In the genomic region with DNA sequence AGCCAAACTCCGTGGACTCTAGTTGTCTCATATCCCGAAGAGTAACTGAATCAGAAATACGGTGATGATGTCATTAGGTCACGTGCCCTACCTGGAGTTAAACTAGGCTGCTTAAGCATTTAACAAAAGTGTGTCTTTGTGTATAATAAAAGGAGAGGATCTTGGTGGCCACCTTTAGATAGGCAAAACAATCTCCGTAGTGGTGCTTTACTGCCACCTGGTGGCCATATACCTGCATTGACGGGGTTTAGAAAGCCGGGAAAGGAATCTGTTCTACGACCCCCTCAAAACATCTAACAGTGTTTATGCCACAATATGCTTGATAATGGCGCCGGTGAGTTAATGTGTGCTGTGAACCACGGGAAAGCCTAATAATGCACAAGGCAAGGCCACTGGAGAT, we compare ENCODE assay signal across 10 mouse cellular contexts.
DNase-seq lines count a peak whose midpoint lies in the region; TF ChIP-seq lines count a peak whose summit lies in the region.
"Had no signal": no experiment of that assay in that cellular context is flagged by ENCODE, and none has a peak within 500 bp of the region (broad histone marks: within the 10 kb centered on the region; RNA-seq: fewer than 3 reads in every experiment).

No protein-coding gene starts in this region.

- no peaks in the 10 kb centered on the region for H3K36me3 ChIP-seq in kidney, adult 2 months (ENCODE audit: control insufficient read depth, insufficient read depth, low read length)
- H3K36me3 ChIP-seq in MEL (ENCODE audit: control insufficient read depth in 1 of 2, insufficient read depth in 2 of 2, low read length in 2 of 2), result no peaks in the 10 kb centered on the region
- H3K36me3 ChIP-seq: embryonic facial prominence, embryonic 13.5 days; lung, embryonic 15.5 days had no signal

- no peak overlapping the region for H3K4me3 ChIP-seq in kidney, adult 2 months (ENCODE audit: insufficient read depth, low read depth, low read length)
- no peak overlapping the region for H3K4me3 ChIP-seq in MEL (ENCODE audit: control insufficient read depth in 1 of 2, insufficient read depth in 1 of 2, low read depth in 2 of 2, low read length in 2 of 2)
- H3K4me3 ChIP-seq: embryonic facial prominence, embryonic 13.5 days; lung, embryonic 15.5 days had no signal

- TF ChIP-seq EP300 in MEL (IDR thresholded peaks at IDR 0.05; ENCODE audit: low read depth in 1 of 2, low read length in 2 of 2), result no peak

- H3K4me1 ChIP-seq in kidney, adult 2 months (ENCODE audit: control insufficient read depth, insufficient read depth, low read length), result no peaks in the 10 kb centered on the region
- no peaks in the 10 kb centered on the region for H3K4me1 ChIP-seq in MEL (ENCODE audit: control insufficient read depth in 1 of 2, insufficient read depth in 2 of 2, low read length in 2 of 2)
- H3K4me1 ChIP-seq: lung, embryonic 15.5 days had no signal

- WGBS in kidney, adult 2 months, result 11% methylated on average over 11 of the region's 11 CpGs

- no peaks in the 10 kb centered on the region for H3K79me2 ChIP-seq in MEL (ENCODE audit: control insufficient read depth, insufficient read depth, low read length, poor library complexity)

- H3K9ac ChIP-seq in MEL (ENCODE audit: control insufficient read depth, low read depth, low read length, poor library complexity, severe bottlenecking), result no peak overlapping the region
- H3K9ac ChIP-seq: embryonic facial prominence, embryonic 13.5 days; lung, embryonic 15.5 days had no signal

- no peaks in the 10 kb centered on the region for H3K27me3 ChIP-seq in kidney, adult 2 months (replicated peaks; ENCODE audit: control insufficient read depth, insufficient read depth, low read length)
- no peaks in the 10 kb centered on the region for H3K27me3 ChIP-seq in MEL (ENCODE audit: control insufficient read depth in 1 of 2, insufficient read depth in 2 of 2, low read length in 2 of 2)
- H3K27me3 ChIP-seq: lung, embryonic 15.5 days had no signal

- no peaks in the 10 kb centered on the region for H3K9me3 ChIP-seq in MEL (replicated peaks; ENCODE audit: insufficient read depth, low read length)
- H3K9me3 ChIP-seq: embryonic facial prominence, embryonic 13.5 days; lung, embryonic 15.5 days had no signal

- peak; percentile 43 for TF ChIP-seq RAD21 in MEL (IDR thresholded peaks at IDR 0.05; ENCODE audit: low read depth, low read length)

- peak; percentile 39 for DNase-seq in kidney, adult 2 months
- no peak for DNase-seq in kidney, adult 11 months
- peak; percentile 17 for DNase-seq in MEL (ENCODE audit: low read depth, low spot score)
- DNase-seq in c-Kit-positive CD71-positive TER-119-negative erythroid progenitor cells, embryonic 14.5 days (ENCODE audit: low read depth), result peak; percentile 3
- DNase-seq in frontal cortex, postnatal 25 days (ENCODE audit: low spot score in 2 of 2), result peak; percentile 36 to 53
- DNase-seq in layer of hippocampus, adult 18-20 months (ENCODE audit: low spot score in 2 of 2), result peak; percentile 38 to 78
- peak; percentile 55 for DNase-seq in lung, postnatal 36 days
- peak; percentile 21 to 43 for DNase-seq in urinary bladder, postnatal 36 days (ENCODE audit: low spot score in 2 of 2)

- TF ChIP-seq POLR2A in kidney, adult 2 months (IDR thresholded peaks at IDR 0.05; ENCODE audit: low read depth, low read length), result no peak
- TF ChIP-seq POLR2A in MEL (IDR thresholded peaks at IDR 0.05; ENCODE audit: control insufficient read depth in 1 of 2, insufficient read depth in 1 of 2, low read depth in 1 of 2, low read length in 2 of 2, poor library complexity in 1 of 2), result no peak

- no peak overlapping the region for H3K27ac ChIP-seq in kidney, adult 2 months (ENCODE audit: insufficient read depth, low read depth, low read length)
- no peak overlapping the region for H3K27ac ChIP-seq in MEL (ENCODE audit: control insufficient read depth, low read depth, low read length)
- H3K27ac ChIP-seq: embryonic facial prominence, embryonic 13.5 days; lung, embryonic 15.5 days had no signal

- peak; percentile 51 for TF ChIP-seq CTCF in kidney, adult 2 months (conservative IDR thresholded peaks at IDR 0.05; ENCODE audit: insufficient read depth, insufficient read length, low read depth, low read length)
- peak; percentile 46 to 62 (median 55) for TF ChIP-seq CTCF in MEL (IDR thresholded peaks at IDR 0.05 in 2 of 3, conservative IDR thresholded peaks at IDR 0.05 in 1 of 3; ENCODE audit: control insufficient read depth in 1 of 3, insufficient read depth in 1 of 3, low read depth in 2 of 3, low read length in 3 of 3, poor library complexity in 1 of 3, severe bottlenecking in 1 of 3)

TF ChIP-seq in MEL, 35 proteins besides CTCF, POLR2A, EP300 and RAD21:
- no peak for TF ChIP-seq USF1 (IDR thresholded peaks at IDR 0.05; ENCODE audit: low read depth, low read length)
- peak; percentile 33; the same call in 1 of the 2 replicates for TF ChIP-seq SMC3 (IDR thresholded peaks at IDR 0.05; ENCODE audit: low read depth, low read length)
TF ChIP-seq in MEL: peak in this region for 1.
